Mouse (Mus musculus) urinary bladder, adult 2 months (tissue): ENCODE data around the gene Ccdc97. TPM values are rescaled to one million over a fixed set of nuclear protein-coding genes. Genes with fewer than 3 reads are reported as not detected.

ENCODE experiments used
- DNase-seq: peaks from one replicate; pipeline ENCODE4 v3.0.0; 2022; ENCODE audit warnings: low spot score
- polyA plus RNA-seq: library from polyadenylated mRNA; depleted of rRNA; stranded (reverse); fragments of >200 nt; gene quantifications from 2 replicates; pipeline ENCODE4 v1.2.3, GENCODE M21; 2012

Gene Ccdc97
- polyA plus RNA-seq, 1 experiment = 42.4 TPM

DNA sequence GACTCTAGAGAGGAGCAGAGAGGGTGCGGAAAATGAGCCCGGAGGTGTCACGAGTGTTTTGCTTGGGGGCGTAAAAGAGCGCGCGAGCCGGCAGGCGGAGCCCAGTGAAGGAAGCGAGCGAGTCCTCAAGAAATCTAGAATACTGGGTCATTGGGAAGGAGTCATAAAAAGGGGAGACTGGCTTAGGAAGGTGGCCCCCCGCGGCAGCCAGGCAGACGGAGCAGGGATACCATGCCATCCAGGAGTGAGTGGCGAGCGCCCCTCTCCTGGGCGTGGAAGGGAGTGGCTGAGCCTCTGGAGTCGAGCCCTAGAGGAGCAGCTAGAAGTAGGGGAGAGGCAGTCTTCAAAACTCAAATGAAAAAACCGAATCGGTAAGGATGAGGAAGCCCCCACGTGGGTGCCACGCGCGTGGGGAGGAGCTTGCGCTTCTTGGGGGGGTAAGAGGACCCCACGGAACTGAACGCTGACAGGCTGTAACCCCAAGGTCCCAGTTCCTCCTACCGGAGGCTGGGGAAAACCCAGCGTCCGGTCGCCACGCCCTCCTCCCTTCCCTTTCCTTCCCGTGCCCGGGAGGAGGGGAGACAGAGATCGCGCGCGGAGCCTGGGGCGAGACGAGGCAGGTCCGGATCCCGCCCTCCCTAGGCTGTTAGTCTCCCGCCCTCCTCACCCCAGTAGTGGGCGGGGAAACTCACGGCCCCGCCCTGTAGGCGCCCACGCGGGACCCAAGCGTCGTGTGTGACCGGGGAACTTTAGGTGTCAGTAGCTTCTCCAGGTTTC is 29.9 kb downstream of the Ccdc97 start:
- DNase-seq = peak; percentile 75

DNA sequence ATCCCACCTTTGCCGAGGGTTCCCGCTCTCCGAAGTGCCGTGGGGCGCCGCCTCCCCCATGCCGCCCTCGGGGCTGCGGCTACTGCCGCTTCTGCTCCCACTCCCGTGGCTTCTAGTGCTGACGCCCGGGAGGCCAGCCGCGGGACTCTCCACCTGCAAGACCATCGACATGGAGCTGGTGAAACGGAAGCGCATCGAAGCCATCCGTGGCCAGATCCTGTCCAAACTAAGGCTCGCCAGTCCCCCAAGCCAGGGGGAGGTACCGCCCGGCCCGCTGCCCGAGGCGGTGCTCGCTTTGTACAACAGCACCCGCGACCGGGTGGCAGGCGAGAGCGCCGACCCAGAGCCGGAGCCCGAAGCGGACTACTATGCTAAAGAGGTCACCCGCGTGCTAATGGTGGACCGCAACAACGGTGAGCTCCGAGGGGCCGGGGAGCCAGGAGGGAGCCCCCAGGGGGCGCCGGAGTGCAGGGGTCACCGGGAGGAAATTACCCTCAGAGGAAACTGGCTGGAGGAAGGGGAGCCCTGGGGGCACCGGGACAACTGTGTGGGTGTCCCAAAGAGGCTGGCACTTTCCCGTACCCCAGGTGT is 31.0 kb downstream of the Ccdc97 start:
- no peak for DNase-seq

DNA sequence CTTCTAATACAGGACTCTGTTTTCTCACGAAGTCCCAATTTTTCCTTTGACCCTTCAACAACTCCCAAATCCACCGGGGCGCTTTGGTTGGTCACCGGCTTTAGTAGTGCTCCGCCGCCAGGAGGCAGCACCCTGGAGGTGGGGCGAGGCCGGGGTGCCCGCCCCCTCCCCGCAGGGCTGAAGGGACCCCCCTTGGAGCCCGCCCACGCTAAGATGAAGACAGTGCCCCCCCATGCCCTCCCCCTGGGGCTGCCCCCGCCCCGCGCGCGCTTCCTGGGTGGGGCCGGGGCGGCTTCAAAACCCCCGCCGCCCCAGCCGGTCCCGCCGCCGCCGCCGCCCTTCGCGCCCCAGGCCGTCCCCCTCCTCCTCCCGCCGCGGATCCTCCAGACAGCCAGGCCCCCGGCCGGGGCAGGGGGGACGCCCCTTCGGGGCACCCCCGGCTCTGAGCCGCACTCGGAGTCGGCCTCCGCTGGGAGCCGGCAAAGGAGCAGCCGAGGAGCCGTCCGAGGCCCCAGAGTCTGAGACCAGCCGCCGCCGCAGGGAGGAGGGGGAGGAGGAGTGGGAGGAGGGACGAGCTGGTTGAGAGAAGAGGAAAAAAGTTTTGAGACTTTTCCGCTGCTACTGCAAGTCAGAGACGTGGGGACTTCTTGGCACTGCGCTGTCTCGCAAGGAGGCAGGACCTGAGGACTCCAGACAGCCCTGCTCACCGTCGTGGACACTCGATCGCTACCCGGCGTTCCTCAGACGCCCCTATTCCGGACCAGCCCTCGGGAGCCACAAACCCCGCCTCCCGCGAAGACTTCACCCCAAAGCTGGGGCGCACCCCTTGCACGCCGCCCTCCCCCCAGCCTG is 32.0 kb downstream of the Ccdc97 start, which contains the start of gene Tgfb1:
Gene Tgfb1 (plus strand): TSS at position 323 of the 852 bp plus-strand sequence.
- peak; percentile 78 for DNase-seq

DNA sequence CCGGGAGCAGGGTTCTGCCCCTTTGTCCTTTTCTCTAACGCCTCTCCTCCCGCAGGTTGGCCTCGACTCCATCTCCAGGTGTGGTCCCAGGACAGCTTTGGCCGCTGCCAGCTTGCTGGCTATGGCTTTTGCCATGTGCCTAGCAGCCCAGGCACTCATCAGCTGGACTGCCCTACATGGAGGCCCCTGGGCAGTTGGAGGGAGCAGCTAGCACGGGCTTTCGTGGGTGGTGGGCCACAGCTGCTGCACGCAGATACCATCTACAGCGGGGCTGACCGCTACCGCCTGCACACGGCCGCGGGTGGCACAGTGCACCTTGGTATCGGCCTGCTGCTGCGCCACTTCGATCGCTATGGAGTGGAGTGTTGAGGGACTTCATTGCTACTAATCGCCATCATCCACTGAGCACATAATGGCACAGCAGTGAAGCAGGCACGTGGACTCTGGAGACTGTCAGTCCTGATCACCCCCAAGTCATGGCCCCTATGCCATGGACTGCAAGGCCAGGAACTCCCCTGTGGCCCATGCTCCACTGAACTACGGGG is 32.9 kb downstream of the Ccdc97 start:
- DNase-seq = no peak

DNA sequence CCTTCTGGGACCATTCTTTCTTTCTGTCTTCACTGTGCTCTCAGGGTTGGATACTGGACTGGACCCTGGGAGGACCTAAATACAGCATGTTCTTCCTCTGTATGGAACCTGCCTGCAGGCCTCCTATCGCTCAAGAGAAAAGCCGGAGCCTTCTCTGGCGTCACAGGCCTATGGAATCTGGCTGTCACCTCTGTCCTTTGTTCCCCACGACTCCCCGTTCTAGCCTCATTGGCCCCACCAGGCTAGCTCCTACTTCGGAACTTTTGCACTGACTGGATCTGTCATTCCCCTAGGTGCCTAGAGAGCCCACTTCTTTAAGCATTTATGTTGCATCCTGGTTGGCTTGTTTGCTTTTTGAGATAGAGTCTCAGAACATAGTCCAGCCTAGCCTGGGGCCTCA is 34.2 kb downstream of the Ccdc97 start:
- DNase-seq = no peak

DNA sequence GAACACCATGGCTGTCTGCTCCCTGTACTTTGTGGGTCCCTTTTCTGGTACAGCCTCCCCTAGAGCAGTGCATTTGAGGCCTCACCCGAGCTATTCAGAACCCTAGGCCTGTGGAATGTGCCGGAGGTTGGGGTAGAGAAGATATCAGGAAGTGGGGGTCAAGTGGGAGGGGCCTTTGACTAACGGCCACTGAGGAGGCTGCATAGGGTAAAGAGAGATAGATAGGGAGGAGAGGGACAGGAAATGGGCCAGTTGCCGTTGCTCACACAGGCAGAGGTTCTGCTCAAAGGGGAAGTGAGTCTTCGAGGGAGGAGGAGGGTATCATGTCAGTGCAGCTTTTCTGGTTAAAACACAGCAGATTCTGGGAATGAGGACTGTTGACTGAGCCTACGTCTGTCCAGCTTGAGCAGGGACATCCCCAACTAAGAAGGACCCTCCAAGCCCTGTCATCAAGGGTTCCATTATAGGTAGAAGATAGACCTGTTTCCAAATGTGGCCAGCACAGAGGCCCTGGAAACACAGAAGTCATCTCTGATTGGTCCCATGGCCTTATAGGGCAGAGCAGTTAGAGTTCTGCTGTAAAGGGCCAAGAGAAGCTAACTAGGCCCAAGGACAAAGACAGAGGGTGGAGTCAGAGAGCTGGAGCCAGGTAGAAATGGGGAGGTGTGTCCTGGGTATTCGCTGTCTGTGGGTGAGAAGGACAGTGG is 35.3 kb downstream of the Ccdc97 start:
- DNase-seq = no peak

DNA sequence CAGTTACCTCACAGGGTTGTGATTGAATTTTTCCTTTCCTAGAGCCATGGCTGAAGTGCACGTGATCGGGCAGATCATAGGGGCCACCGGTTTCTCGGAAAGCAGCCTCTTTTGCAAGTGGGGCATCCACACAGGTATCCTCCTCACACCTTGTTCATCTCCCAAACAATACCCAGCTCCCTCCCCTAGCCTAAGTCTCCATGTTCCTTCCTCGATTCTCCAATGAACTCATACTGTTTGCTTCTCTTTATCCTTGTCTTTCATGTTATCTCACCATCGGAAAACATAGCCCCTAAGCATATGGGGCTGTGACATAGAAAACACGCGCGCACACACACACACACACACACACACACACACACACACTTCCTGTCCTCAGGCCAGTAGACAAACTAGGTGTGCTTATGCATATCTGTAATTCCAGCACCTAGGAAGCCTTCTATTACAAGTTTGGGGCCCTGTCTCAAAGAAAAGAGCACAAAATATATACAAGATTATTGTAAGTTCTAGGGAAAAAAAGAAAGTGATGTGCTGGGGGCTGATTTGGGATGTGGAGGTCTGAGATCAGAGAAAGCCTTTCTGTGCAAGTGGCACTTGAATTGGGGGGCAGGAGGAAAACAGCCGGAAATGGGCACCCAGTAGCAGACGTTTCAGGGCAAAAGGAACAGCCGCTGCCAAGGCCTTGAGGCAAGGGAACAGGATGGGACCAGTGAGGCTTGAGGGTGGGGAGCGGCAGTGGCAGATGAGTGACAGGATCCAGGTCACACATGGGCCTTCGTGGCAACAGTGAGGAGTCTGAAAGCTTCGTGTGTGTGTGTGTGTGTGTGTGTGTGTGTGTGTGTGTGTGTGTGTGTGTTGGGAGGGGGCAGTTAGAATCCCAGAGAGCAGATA is 37.3 kb downstream of the Ccdc97 start:
- no peak for DNase-seq

DNA sequence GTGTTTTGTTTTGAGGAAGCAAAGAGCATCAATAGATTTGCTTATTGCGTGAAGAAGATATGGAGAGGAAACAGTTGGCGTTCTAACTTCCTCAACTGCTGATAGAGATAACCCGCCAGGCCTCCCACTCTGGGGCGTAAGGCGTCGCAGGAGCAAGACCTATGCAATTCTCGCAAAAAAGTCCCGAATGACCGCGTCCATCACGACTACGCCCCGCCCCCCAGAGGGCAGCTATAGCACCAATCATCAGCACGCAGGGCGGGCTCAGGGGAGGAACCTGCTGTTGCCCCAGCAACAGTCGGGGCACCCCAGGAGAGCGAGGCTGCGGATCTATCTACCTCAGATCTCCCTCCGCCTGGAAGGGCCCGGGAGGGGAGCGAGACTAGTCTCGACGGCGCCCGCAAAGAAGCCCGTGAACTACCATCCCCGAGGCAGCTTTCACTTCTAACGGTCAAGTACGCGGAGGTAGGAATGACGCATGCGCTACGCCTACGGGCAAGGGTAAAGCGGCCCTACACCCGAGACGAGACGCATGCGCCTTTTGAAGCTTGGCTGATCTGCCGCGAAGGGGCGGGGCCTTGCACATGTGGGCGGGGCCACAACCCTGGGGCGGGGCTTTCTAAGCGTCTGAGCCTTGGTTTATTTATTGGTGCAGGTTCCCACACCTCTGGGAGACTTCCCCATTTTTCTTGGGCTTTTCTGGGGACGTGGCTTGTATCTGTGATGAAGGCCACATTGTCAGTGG is 38.2 kb downstream of the Ccdc97 start, which contains the start of gene B9d2:
Gene B9d2 (plus strand): TSS at position 267 of the 745 bp plus-strand sequence.
- peak; percentile 92 for DNase-seq

DNA sequence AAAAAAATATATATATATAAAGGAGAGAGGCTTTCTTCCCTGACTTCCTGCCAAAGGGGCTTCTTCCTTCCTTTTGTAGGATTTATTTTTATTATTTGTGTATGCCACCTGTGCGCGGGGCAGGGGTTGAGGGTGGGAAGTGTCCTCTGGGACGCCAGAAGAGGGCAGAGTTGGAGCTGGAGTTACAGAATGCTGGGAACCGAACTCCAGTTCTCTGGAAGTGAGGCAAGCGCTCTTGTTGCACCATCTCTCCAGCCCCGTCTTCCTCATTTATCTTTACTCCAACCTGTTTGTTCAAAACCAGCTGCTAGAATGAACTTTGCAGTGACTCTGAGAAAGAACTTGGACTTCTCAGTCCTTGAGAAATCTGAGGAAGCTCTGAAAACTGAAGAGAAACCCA is 38.9 kb downstream of the Ccdc97 start:
- no peak for DNase-seq

DNA sequence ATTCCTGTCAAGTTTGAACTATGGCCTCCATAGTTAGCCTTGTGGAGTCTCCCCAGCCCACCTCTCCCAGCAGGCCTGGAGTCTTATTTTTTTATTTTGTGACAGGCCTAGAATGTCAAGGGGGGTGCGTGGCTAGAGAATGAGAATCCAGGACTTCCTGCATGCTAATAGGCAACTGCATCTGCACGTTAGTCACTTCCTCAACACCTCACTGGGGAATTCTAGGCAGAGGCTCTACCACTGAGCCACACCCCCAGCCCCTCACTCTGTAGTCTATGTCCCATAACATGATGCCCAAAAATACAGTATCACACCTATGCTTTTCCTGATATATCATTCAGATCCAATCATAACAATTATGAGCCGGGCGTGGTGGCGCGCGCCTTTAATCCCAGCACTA is 41.9 kb downstream of the Ccdc97 start:
- DNase-seq = no peak

DNA sequence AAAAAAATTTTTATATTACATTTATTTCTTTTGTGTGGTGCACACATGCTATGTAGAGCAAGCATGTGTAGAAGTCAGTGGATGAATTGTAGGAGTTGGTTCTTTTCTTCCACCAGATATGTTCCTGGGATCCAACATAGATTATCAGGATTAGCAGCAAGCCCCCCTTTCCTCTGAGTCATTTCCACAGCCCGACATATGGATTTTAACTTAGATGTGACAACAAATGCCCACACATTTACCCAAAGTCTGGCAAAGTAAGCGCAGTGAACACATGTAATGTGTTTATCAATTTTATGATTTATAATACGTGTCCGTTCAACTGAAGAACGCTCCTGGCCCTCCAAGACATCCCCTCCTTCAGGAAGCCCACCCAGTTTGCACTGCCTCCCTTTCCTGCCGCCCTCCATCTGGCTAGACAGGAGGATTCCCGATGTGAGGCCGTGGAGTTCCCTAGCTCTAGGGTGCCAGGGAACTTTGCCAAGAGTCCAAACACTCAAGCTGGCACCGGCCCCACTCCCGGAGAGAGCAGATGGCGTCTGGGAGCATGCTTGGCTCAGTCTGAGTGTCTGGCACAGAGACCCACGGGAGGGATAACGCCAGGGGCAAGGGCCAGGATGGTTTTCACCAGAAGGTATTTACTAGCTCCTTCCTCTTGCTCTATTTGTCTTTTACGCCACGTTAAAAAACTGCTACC is 42.7 kb downstream of the Ccdc97 start:
- DNase-seq = peak; percentile 52

DNA sequence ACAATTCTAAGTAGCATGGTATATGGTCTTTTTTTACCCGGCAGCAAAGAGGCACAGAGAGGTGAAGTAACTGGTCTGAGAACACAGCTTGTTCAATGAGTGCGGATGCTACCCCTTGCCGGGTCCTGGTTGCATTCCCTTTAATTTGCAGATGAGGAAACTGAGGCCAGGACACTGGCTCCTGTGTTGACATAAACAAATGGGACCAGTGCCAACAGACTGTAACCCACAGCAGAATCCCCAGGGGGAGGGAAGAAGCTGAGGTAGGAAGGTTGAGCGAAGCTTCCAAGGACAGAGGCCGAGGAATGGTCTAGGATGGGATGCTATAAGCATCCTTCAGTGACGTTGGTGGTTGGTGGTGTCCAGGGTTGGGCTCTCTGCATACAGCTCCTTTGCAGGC is 43.5 kb downstream of the Ccdc97 start:
- DNase-seq = no peak

DNA sequence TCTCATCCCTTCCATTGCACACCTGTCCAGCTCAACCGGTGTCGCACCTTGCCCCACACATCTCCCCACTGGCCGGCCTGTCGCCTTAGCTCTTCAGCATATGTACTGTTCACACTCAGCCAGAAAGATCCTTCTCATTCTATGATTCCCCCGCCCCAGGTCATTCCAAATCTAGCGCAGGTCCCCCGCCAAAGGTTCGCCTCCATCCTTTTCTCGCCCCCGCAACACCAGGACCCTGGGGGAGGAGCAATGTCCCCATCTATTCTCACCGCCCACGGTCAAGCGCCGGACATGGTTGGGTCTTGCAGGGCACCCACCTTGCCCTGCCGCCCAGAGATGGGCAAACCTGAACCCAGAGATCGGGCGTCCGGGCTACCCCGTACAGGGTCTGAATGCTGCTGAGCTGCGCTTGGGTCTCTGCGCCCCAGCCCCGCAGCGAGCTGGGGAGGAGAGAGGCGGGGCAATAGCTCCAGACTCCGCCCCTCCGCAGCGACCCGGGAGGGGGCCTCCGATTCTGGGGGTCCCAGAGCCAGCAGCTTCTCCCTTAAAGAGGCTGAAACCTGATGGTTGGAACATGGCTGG is 44.1 kb downstream of the Ccdc97 start, which contains the start of gene Tmem91:
Gene Tmem91 (minus strand): TSS at position 448 of the 582 bp plus-strand sequence.
- DNase-seq = no peak

DNA sequence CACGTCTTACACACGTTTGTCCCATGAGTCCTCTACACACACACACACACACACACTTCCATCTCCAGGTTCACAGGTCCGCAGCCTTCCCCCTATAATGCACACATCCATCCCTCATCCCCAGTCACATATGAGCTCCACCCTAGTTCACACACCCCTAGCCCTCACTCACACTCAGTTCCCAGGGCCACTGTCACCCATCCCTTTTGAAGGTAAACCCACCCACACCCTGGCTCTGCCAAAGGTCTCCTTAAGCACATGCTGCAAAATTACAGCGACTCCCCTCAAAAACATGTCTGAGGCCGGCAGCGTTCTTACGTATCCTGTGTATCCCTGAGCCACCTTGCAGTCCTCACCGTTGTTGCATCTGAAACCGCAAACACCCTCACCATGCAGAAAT is 44.6 kb downstream of the Ccdc97 start:
- no peak for DNase-seq

DNA sequence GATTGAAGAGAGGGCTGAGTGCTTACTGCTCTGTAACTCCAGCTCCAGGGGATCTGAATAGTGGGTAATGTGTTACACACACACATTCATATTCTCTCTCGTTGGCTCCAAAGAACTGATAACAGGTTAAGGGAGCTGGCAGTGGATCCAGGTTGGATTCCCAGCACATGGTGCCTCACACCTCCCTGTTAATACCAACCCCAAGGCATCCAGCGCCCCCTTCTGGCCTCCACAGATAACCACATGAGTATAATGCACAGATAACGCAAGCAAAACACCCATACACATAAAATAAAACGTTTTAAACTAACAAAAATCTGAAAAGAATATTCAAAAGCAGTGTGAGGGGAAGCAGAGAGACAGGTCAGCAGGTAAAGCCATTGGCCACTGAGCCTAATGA is 46.4 kb downstream of the Ccdc97 start:
- no peak for DNase-seq

DNA sequence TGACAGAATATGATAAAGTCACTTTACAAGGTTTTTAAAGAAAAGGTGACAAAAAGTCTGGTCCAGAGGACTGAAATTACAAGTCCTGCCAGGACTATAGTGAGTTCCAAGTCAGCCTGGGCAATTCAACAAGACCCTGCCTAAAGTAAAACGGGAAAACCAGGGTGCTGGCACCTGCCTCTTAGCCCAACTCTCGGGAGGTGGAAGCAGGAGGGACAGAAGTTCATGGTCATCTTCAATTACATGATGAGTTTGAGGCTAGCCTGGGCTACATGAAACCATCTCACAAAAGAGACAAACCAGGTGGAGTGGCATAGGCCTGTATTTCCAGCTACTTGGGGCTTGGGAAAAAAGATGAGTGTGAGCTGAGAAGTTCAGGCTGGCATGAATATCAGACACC is 47.2 kb downstream of the Ccdc97 start:
- DNase-seq = no peak

DNA sequence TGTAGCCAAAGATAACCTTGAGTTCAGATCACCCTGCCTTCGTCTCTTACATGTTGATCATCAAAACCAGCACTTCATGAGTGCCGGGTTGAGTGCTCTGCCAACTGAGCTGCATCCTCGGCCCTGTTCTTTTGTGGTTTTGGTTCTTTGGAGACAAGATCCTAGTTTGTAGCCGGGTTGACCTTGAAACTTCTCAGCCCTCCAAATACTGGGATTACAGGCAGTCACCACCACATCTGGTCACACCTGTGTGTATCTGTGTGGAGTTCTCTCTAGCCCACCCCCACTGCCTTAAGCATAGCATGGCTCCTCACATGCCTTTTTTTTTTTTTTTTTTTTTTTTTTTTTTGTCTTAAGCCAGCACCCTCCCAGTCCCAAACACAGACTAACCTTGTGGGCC is 48.8 kb downstream of the Ccdc97 start:
- no peak for DNase-seq

DNA sequence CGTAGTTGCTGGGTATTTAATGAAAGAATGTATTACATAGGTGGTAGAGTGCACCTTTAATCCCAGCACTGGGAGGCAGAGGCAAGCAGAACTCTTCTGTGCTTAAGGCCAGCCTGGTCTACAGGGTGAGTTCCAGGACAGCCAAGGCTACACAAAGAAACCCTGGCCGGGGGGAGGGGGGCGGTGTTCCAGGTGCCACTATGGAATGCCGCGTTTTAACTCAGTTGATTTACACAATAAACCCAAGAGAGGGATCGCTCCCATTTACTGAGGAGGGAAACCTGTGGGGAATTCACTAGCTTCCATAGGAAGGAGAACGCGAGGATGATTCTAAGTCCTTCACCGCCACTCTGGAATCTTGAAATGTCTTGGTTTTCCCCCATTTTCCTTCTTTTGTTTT is 49.3 kb downstream of the Ccdc97 start:
- no peak for DNase-seq

DNA sequence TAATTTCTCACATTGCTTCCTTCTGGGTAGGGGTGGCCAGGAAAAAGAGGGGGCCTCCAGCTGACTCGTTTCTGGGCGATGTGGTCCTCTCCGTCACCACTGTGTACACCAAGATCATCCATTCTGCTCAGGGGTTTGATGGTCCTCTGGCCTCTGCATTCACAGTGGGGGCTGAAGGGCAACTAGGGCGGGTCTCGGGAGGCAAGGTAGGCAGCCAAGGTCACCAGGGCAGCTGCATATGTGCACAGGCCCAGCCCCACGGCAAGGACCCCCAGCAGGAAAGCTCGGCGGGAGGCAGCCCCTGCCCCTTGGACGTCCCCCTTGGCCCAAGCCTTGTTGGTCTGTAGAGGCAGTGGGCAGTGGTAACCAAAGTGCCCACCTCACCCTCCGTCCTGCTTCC is 49.7 kb downstream of the Ccdc97 start:
- DNase-seq = no peak
